Mouse (Mus musculus) spleen, adult 2 months (tissue): ENCODE results near the gene Ryr3.

Experiments used
- CTCF ChIP-seq: fragments of 200-500 bp; IDR thresholded peaks from 2 replicates; pipeline ENCODE4 v1.5.1; 2011; ENCODE audit warnings: mild to moderate bottlenecking, inconsistent platforms; ENCODE audit not compliant: insufficient read depth, insufficient read length, insufficient replicate concordance; ENCODE audit errors: extremely low read depth
- POLR2A ChIP-seq: fragments of 200-500 bp; IDR thresholded peaks from 2 replicates; pipeline ENCODE4 v1.6.1; 2011; ENCODE audit warnings: low read depth, low read length, inconsistent platforms

DNA sequence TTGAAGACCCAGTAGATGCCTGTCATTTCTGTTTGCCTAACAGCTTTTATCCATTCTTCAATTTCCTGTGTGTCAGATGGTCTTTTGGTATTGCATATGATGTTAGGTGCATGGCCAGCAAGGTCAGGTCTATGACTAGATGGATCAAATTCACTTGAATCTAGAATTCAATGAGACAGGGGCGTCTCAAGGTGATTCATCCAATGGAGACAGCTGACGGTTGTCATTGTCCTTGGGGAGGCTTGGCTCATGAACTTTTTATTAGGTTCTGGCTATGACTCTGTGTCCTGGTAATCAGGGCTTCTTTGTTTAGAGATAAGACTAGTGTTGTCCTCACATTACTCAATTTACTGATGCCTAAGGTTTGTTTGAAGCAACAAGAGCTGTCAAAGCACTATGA is 454.9 kb downstream of the Ryr3 start:
- TF ChIP-seq CTCF, result no peak
- TF ChIP-seq POLR2A, result no peak
